Mouse (Mus musculus) frontal cortex, postnatal 25 days (tissue): ENCODE data around the gene Zfp697.
"Not testable (repeated sequence)": the region's sequence is repeated elsewhere in the genome, so short reads cannot be mapped to it uniquely, and the experiment has no call there.

Source experiments
- DNase-seq, 2 experiments: peaks; one replicate each; pipeline ENCODE4 v3.0.0; 2022; ENCODE audit warnings: low spot score in 2 of 2

Gene Zfp697

DNA sequence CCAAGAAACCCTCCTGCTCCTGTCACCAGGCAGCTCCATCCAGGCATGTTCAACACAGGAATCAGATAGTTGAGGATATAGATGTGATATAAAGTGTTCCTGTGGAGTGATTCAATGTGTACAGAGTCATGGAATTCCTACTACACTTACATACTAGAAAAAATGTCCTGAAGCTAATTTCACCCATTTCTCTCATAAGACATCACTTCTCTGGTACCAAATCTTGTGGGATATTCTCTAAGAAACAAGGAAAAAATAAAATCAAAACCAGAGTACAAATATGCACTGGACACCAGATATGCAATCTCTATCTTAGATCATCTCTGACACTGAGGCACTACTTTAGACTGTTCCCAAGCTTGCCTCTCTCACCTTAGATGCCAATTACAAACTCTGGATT is 247.9 kb downstream of the Zfp697 start, which contains the start of gene Hsd3b5:
Gene Hsd3b5, minus strand, starts transcription at position 101 of the 400 bp plus-strand sequence.
- DNase-seq: no peak

DNA sequence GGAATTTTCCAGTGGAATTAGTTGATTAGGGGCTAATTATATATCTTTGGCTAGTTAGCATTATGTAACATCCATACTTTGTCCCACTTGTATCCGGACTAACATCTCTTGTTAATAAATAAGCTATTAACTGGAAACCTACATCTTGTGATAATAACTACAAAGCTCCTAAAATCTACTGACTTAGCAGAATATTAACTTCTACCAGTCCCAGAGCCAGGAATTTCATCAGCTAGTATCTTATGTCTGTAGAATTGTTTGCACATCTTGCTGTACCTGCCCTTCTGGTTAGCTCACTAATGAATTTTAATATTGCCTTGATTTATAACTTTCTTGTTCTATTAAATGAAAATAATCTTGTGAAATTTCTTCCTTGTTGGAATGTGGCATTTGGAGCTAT is 252.9 kb downstream of the Zfp697 start:
- no peak for DNase-seq

DNA sequence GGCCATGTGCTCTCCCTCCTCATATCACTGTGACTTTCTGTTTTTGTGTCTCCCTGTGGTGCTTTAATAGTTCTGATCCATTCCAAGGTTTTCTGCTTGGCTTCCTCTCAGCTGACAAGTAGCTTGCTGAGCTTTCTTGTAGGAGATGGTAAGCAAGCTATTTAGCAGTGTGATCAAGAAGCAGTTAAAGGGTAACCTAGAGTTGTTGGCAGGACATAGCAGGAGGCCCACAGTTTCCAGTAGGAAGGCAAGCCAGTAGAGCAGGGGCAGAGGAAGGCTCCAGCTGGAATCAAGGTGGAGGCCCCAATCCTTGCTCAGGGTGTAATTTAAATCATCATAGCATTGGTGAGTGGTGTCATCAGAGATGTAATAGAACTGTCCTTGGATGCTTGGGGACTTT is 298.5 kb downstream of the Zfp697 start:
- DNase-seq: no peak

DNA sequence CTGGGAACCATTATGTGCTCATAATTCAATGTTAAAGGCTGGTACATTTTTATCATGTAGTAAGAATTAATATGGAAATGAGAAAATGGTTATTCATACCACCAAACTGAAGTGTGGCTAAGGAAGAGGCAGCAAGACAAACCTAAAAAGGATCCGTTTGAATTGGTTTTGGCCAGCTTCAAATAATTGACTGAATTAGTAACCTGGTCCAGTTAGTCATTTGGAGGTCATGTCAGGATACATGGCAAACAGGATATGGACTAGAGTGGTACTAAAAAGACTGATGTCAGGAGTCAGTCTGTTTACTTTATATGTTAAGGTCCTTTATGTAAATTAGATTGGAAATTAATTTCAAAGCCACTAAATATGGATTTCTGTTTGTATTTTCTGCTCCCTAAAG is 300.1 kb downstream of the Zfp697 start:
- no peak for DNase-seq

DNA sequence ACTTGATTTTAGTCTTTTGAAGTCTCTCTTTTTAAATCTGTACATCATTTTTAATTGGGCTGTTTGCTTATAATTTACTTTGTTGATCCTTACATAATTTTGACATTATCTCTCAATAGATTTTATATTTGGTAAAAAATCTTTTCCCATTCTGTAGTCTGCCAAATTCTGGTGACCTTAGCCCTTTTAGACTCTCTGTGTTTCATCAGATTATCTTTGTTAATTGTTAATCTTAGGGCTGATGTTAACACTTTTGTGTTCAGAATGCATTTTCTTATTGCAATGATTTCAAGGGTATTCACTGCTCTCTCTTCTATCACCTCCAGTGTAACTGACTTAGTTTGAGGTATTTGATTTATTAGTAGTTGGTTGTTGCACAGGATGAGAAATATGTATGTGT is 338.5 kb downstream of the Zfp697 start:
- no peak for DNase-seq

DNA sequence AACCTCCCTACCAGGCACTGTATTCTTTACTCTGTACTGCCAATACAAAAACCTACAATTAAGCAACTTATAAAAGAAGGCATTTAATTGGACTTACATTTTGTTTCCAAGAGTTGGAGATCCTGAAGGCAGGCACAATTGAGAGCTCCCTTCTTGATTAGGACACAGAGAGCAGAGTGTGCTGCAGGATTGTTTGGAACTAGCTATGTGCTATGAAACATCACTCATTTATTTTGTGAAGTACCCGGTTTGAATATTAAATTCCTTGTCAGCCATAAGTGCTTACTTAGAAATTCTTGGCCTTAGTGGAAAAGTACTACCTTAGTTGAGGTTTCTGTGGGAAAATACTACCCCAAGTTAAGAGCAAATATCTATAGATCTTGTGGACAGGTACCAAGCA is 342.1 kb downstream of the Zfp697 start, which contains the start of gene Hsd3b2:
Gene Hsd3b2, minus strand, starts transcription at position 168 of the 400 bp plus-strand sequence.
- DNase-seq: no peak

DNA sequence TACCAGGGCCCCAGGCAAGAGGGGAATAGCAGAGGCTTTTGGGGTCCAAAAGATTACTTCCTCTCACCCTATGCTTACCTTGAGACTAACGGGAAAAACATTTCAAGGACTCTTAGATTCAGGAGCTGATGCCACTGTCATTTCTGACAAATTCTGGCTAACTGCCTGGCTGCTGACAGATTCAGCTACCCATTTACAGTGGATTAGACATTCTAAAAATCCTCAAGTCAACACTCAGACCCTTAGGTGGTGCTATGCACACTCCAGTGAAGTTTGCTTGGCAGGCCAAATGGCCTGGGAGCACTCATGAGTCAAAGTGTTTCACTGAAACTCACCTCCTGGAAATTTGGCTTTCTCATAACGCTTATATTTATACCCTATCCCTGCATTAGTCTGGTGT is 344.0 kb downstream of the Zfp697 start:
- DNase-seq: no peak

DNA sequence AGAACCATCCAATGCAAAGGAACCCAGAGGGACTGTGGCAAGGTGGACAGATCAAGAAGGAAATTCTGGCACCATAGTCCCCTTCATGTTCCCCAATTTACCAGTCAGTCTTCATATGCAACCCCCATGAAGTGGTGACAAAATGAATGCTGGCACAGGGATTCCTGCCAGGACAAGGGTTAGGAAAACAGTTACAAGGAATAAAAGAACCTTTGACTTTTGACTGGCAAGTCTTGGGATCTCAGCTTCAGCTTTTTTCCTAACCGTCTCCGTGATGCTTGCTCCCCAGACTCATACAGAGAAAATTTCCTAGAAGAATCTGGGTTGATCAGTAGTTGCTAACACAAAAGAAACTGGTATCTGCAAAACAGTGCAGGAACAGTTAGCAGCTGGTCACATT is 351.5 kb downstream of the Zfp697 start:
- no peak for DNase-seq

DNA sequence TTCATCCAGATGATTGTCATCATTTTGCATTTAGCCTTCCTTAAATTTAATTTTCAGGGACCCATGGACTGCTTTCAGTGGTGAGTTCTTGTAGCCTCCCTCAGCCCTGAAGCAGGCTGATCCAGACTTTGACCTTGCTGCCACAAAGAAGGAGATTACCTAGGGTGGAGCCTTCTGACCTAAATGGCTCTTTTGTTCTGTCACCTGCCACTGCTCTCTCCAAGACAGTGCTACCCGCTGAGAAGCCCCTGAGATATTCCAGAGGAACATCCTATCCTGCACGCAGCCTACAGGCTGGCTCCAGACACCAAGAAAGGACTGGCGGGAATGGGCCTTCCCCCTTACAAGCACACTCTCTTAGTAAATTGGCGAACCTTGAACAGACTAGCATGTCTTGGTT is 352.1 kb downstream of the Zfp697 start:
- DNase-seq: no peak

DNA sequence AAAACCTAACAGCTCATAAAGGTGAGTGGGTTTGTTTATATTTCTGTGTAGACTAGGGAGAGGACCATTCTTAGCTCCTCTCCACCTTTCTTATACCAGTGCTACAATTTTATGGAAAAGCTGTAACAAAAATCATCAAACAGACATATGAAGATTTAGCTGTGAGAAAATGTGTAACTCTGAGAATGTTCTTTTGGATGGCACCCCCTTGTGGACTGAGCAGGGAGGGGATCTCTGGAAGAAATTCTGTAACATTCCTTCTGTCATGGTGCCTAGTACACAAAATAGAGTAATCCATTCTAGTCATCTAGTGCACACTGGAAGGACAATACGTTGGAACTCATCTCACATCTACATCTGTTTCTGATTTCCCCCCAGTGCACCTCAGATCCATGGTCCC is 358.8 kb downstream of the Zfp697 start:
- DNase-seq: not testable (repeated sequence)

DNA sequence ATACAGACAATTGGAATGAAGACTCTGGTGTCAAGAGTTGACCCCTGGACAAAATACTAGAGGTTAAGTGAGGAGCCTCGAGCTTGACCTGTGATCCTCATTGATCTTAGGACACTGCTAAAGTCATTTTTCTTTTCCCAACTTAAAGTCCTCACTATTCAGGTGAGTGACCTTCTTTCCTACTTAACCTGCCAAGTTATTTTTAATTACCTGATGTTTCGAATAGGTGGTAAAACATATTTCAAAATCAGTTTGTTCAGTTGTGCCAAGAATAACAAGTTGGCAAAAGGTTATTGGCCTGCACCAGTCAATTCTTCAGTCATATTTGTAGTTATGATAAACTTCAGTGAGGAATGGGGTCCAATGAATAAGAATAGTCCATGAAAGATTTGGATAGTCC is 369.9 kb downstream of the Zfp697 start:
- no peak for DNase-seq

DNA sequence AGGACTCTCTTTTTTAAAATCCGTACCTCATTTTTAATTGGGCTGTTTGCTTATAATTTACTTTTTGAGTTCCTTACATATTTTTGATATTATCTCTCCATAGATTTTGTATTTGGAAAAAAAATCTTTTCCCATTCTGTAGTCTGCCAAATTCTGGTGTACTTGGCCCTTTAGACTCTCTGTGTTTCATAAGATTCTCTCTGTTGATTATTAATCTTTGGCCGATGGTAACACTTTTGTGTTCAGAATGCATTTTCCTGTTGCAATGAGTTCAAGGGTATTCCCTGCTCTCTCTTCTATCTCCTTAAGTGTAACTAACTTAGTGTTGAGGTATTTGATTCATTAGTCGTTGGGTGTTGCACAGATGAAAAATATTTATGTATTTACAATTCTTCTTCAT is 374.6 kb downstream of the Zfp697 start:
- no peak for DNase-seq

DNA sequence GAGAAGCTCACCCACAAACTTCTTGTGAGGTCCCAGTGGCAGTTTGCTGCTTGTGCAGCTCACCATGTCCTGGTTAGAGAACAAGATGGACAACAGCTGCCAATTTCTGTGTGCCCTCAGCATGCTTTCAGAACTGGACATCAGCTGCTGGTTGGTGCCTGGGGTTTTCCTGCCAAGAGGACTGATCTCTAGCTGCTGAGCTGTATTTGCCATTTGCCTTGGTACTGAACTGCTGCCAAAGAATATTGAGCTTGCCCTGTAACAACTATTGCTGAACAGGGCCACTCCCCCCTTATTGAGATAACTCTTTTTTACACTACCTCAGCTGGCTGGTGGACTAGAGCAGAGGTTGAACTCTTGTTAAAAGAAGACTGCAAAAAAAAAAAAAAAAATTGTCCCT is 381.9 kb downstream of the Zfp697 start:
- DNase-seq: no peak

DNA sequence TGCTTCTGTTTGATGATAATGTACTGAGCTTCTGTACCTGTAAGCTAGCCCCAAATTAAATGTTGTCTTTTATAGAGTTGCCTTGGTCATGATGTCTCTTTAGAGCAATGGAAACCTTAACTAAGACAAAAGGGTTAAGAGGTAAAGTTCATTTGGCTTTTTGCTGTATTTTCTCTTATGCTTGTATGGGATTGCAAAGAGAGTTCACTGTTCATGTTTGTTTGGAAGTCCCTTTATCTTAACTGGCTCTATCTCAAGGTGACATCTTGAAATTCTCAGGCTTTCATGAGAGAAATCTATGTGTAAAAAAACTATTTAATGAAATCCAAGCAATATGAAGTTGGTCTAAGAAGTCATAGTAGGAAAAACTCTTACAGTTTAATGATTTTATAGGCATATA is 398.7 kb downstream of the Zfp697 start:
- DNase-seq: no peak

DNA sequence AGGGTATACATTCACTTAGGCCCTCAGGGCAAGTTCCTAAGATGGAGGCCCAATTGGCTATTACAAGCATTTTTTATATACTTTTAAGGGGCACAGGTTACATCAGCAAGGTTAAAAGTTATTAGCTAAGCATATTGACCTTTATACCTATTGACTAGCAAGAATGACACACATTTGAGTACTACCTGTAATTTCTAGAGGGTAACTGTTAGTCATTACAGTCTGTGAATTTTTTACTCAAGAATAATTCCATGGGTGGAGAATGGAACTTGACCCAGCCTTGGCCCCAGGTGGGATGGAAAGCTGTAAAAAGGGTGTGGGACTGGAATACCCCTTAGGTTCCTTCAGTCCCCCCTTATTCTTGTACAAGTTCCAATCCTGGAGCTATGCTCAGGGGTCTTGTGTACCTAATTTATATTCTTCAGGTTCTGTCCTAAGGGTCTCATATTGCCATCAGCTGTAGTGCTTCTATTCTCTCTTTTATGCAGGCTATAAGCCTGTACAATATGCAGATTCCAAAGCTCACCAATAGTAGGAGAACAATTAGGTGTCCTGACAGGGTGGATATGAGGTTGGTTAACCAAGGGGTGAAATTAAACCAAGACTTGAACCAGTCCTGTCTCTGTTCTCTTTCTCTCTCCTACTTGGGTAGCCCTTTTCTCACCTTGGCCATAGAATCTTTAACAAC is 400.1 kb downstream of the Zfp697 start:
- DNase-seq: no peak

DNA sequence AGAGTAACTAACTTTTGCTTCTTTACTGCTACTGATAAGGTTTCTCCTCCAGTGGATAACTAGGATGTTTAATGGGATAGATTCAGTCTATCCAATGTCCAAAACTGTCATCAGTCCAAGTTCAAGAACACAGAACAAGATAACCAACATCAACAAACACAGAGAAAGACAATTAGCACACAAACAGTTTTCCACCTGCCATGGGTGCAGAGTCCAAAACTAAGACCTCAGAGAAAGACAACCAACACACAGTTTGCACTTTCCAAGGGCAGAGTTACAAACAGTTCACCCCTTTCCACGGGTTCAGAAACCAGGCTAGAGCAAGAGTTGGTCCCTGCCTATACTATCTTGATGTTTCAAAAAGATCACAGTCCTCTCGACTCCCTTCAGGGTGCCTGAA is 404.3 kb downstream of the Zfp697 start:
- DNase-seq: no peak
